Mouse (Mus musculus): ENCODE results near the gene Mynn.
A peak's percentile ranks its signal among the peaks of the same experiment; 100 is the strongest.
"Not testable (repeated sequence)": the region's sequence is repeated elsewhere in the genome, so short reads cannot be mapped to it uniquely, and the experiment has no call there.

Gene Mynn

GRCm38 (mm10) chr3:30602065-30602739, at the start of gene Mynn:
TSS of gene Mynn (plus strand) at chr3:30602065.
- peak; percentile 93 to 96 for DNase-seq (ENCODE audit: low spot score in 2 of 2)

GRCm38 (mm10) chr3:30553741-30554140, 48.1 kb upstream of the Mynn start:
- no peak for DNase-seq (ENCODE audit: low spot score in 2 of 2)

- DNase-seq (ENCODE audit: low spot score in 2 of 2): no peak
Observed at GRCm38 (mm10) chr3:30560677-30561314, 41.1 kb upstream of the Mynn start.

- not testable (repeated sequence) for DNase-seq (ENCODE audit: low spot score in 2 of 2)
Observed at GRCm38 (mm10) chr3:30566333-30566732, 35.5 kb upstream of the Mynn start.

GRCm38 (mm10) chr3:30573549-30573948, 28.3 kb upstream of the Mynn start:
- no peak for DNase-seq (ENCODE audit: low spot score in 2 of 2)

GRCm38 (mm10) chr3:30588865-30589264, 13.0 kb upstream of the Mynn start:
- DNase-seq (ENCODE audit: low spot score in 2 of 2): no peak

- no peak for DNase-seq (ENCODE audit: low spot score in 2 of 2)
Observed at GRCm38 (mm10) chr3:30592418-30592853, 9.4 kb upstream of the Mynn start.

GRCm38 (mm10) chr3:30593719-30594485, 8.0 kb upstream of the Mynn start:
- DNase-seq (ENCODE audit: low spot score in 2 of 2): no peak

- peak in 1 of 2 experiments; percentile 23 for DNase-seq (ENCODE audit: low spot score in 2 of 2)
Observed at GRCm38 (mm10) chr3:30595111-30595832, 6.6 kb upstream of the Mynn start.

GRCm38 (mm10) chr3:30597271-30597670, 4.6 kb upstream of the Mynn start:
- DNase-seq (ENCODE audit: low spot score in 2 of 2): no peak

- no peak for DNase-seq (ENCODE audit: low spot score in 2 of 2)
Observed at GRCm38 (mm10) chr3:30599711-30600545, 1.9 kb upstream of the Mynn start, which contains the start of gene Actrt3. TSS of gene Actrt3 (minus strand) at chr3:30599939.

- DNase-seq (ENCODE audit: low spot score in 2 of 2): no peak
Observed at GRCm38 (mm10) chr3:30600717-30601116, 1.1 kb upstream of the Mynn start.

GRCm38 (mm10) chr3:30601175-30601574, 690 bp upstream of the Mynn start:
- DNase-seq (ENCODE audit: low spot score in 2 of 2): peak; percentile 54 to 66

- no peak for DNase-seq (ENCODE audit: low spot score in 2 of 2)
Observed at GRCm38 (mm10) chr3:30601610-30602064, 228 bp upstream of the Mynn start.

- peak in 1 of 2 experiments; percentile 67 for DNase-seq (ENCODE audit: low spot score in 2 of 2)
Observed at GRCm38 (mm10) chr3:30602740-30603098, 854 bp downstream of the Mynn start.

- DNase-seq (ENCODE audit: low spot score in 2 of 2): no peak
Observed at GRCm38 (mm10) chr3:30603256-30603655, 1.4 kb downstream of the Mynn start.

GRCm38 (mm10) chr3:30608999-30609398, 7.1 kb downstream of the Mynn start:
- DNase-seq (ENCODE audit: low spot score in 2 of 2): no peak

GRCm38 (mm10) chr3:30610930-30611329, 9.1 kb downstream of the Mynn start:
- no peak for DNase-seq (ENCODE audit: low spot score in 2 of 2)

GRCm38 (mm10) chr3:30620132-30620531, 18.3 kb downstream of the Mynn start:
- no peak for DNase-seq (ENCODE audit: low spot score in 2 of 2)

GRCm38 (mm10) chr3:30633681-30634080, 31.8 kb downstream of the Mynn start:
- DNase-seq (ENCODE audit: low spot score in 2 of 2): no peak

GRCm38 (mm10) chr3:30635629-30636028, 33.8 kb downstream of the Mynn start:
- DNase-seq (ENCODE audit: low spot score in 2 of 2): no peak

All from urinary bladder, postnatal 4 days (tissue).